Mouse (Mus musculus) hindbrain, postnatal 0 days (tissue): ENCODE data around the gene Nedd9. TPM values are rescaled to one million over a fixed set of nuclear protein-coding genes. Genes with fewer than 3 reads are reported as not detected.
A peak's percentile ranks its signal among the peaks of the same experiment; 100 is the strongest.

Source experiments
- ATAC-seq: fragments of 200-750 bp; cut with Nextera tagmentation; 2 replicates; pipeline ENCODE4 v1.8.0; 2017; ENCODE audit warnings: mild to moderate bottlenecking, moderate TSS enrichment, moderate library complexity
- DNase-seq: peaks from one replicate; pipeline ENCODE4 v3.0.0-alpha.2; 2015; ENCODE audit warnings: low spot score
- H3K27ac ChIP-seq: fragments of 300-500 bp; sonication (generic); 2 replicates; pipeline ENCODE4 v1.5.1; 2014; ENCODE audit warnings: mild to moderate bottlenecking
- H3K27me3 ChIP-seq: fragments of 300-500 bp; sonication (generic); 2 replicates; pipeline ENCODE4 v1.6.1; 2014; ENCODE audit warnings: low read length, mixed read lengths; ENCODE audit not compliant: insufficient read depth
- H3K36me3 ChIP-seq: fragments of 300-500 bp; sonication (generic); 2 replicates; pipeline ENCODE4 v1.6.1; 2014; ENCODE audit warnings: low read length, mixed read lengths; ENCODE audit not compliant: insufficient read depth
- H3K4me1 ChIP-seq: fragments of 300-500 bp; sonication (generic); 2 replicates; pipeline ENCODE4 v1.6.1; 2014; ENCODE audit warnings: antibody characterized with exemption, low read length, mixed read lengths; ENCODE audit not compliant: insufficient read depth
- H3K4me2 ChIP-seq: fragments of 300-500 bp; sonication (generic); 2 replicates; pipeline ENCODE4 v1.6.1; 2014; ENCODE audit warnings: low read depth, mild to moderate bottlenecking, low read length, moderate library complexity, mixed read lengths
- H3K4me3 ChIP-seq: fragments of 300-500 bp; sonication (generic); 2 replicates; pipeline ENCODE4 v1.5.1; 2014; ENCODE audit warnings: low read length
- H3K9ac ChIP-seq: fragments of 300-500 bp; sonication (generic); replicated peaks from 2 replicates; pipeline ENCODE4 v1.6.1; 2014; ENCODE audit warnings: mild to moderate bottlenecking, low read length, moderate library complexity, mixed read lengths
- H3K9me3 ChIP-seq: fragments of 300-500 bp; sonication (generic); 2 replicates; pipeline ENCODE4 v1.6.1; 2016; ENCODE audit warnings: low read length, mixed read lengths
- CTCF ChIP-seq: IDR thresholded peaks from 2 replicates; pipeline ENCODE4 v1.5.1; 2016; ENCODE audit warnings: antibody characterized with exemption, control low read depth, low read depth
- WGBS: fragments of 180-500 bp; shearing (Covaris S2); extraction: QIAGEN DNeasy Blood & Tissue Kit; methylation state at CpG from one replicate; pipeline ENCODE4 v1.1.7; 2014; 5-methylcytosine and 5-hydroxymethylcytosine counted together
- polyA plus RNA-seq: library from polyadenylated mRNA; unstranded; fragments of >200 nt; fragmentation: Nextera tagmentation; extraction: Ambion mirVana; gene quantifications from 2 replicates; pipeline ENCODE4 v1.2.1, GENCODE M21; 2015
- total RNA-seq: library from RNA; depleted of rRNA; stranded (reverse); fragments of >200 nt; gene quantifications from 2 replicates; pipeline ENCODE4 v1.2.3, GENCODE M21; 2014

Nedd9 gene
- total and polyA plus RNA-seq, 2 experiments from 2014 or later = 12.2 to 26.5 TPM

GRCm38 (mm10) chr13:41466616-41467015 is 20.5 kb downstream of the Nedd9 start:
- ATAC-seq (no peak), DNase-seq (no peak)
- TF ChIP-seq CTCF = no peak
- no peaks in the 10 kb centered on the region for H3K27me3 ChIP-seq
- H3K4me3 ChIP-seq = no peak overlapping the region
- H3K27ac ChIP-seq = peak overlapping the region; percentile 46
- no peak overlapping the region for H3K9ac ChIP-seq
- no peaks in the 10 kb centered on the region for H3K36me3 ChIP-seq
- WGBS = 91% methylated on average over 4 of the region's 4 CpGs
- H3K9me3 ChIP-seq = no peaks in the 10 kb centered on the region
- no peak overlapping the region for H3K4me2 ChIP-seq
- H3K4me1 ChIP-seq = no peaks in the 10 kb centered on the region

DNA sequence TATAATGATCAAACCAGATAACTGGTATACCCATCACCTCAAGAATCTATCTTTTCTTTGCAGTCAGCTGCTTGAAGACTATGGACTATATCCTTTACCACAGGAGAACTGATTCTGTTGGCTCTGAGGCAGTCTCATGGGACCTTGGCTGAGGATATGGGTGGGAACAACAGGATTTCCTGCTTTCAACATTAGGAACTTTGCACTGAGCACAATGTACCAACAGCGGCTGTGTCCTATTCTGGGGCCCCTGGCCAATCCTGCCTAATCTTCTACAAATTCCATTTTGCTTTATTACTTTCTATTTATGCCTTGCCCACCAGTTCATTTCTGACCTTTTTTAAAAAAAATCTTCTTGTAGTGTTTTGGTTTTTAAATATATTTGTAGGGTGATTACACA is 21.0 kb downstream of the Nedd9 start:
- Histone ChIP-seq H3K36me3 (no peaks in the 10 kb centered on the region), H3K4me3 (no peak overlapping the region), H3K9me3 (no peaks in the 10 kb centered on the region), H3K4me2 (no peak overlapping the region), H3K27me3 (no peaks in the 10 kb centered on the region), H3K4me1 (no peaks in the 10 kb centered on the region), H3K9ac (no peak overlapping the region), H3K27ac (no peak overlapping the region)
- no peak for ATAC-seq
- 89% methylated on average over 1 of the region's 1 CpGs for WGBS
- TF ChIP-seq CTCF = no peak
- no peak for DNase-seq

GRCm38 (mm10) chr13:41461418-41461817 is 25.7 kb downstream of the Nedd9 start:
- Histone ChIP-seq H3K4me2 (no peak overlapping the region), H3K36me3 (no peaks in the 10 kb centered on the region), H3K4me1 (no peaks in the 10 kb centered on the region), H3K27ac (0 out of 2 replicates have a peak overlapping the region, but pooled peaks have one; percentile 36), H3K9me3 (no peaks in the 10 kb centered on the region), H3K27me3 (no peaks in the 10 kb centered on the region), H3K4me3 (no peak overlapping the region), H3K9ac (no peak overlapping the region)
- DNase-seq (no peak), ATAC-seq (no peak)
- TF ChIP-seq CTCF = no peak
- WGBS = 81% methylated on average over 3 of the region's 3 CpGs

DNA sequence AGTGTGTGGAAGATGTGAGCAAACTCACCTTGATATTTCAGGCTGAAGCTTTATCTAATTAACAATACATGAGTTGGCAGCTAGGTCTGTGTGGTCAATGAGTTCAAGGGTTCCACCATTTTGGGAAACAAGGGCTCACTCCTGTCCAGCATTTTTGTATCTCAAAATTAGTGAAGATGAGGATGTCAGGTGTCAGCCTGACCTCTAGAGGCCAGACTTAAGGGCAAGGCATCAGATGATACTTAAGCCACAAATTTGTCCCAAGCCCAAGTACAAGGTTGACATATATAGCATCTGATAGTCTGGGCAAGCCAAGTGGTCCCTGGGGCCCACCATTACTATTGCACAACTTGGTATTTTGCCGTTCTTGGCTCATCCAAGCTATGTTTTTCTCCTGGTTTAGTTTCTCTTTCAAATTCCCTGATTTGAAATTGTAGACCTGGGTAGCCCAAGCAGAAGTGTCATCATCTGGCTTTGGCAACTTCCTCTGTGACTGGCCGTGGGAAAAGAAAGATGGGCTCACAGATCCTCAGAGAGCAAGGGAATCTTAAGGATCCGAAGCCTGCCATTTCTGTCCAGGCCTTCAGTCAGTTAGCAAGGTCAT is 27.4 kb downstream of the Nedd9 start:
- WGBS = 89% methylated on average over 3 of the region's 3 CpGs
- DNase-seq = no peak
- Histone ChIP-seq H3K4me1 (no peaks in the 10 kb centered on the region), H3K36me3 (no peaks in the 10 kb centered on the region), H3K4me2 (no peak overlapping the region), H3K9ac (no peak overlapping the region), H3K27ac (no peak overlapping the region), H3K27me3 (no peaks in the 10 kb centered on the region), H3K9me3 (no peaks in the 10 kb centered on the region), H3K4me3 (no peak overlapping the region)
- ATAC-seq = no peak
- no peak for TF ChIP-seq CTCF

- Histone ChIP-seq H3K9me3 (no peaks in the 10 kb centered on the region), H3K4me3 (no peak overlapping the region), H3K4me2 (no peak overlapping the region), H3K9ac (no peak overlapping the region), H3K27me3 (no peaks in the 10 kb centered on the region), H3K4me1 (no peaks in the 10 kb centered on the region), H3K27ac (no peak overlapping the region), H3K36me3 (no peaks in the 10 kb centered on the region)
- TF ChIP-seq CTCF = no peak
- no peak for ATAC-seq
- 51% methylated on average over 2 of the region's 2 CpGs for WGBS
- no peak for DNase-seq
These were observed 28.5 kb downstream of the Nedd9 start for GRCm38 (mm10) chr13:41458709-41459108.

GRCm38 (mm10) chr13:41457798-41458390 is 29.3 kb downstream of the Nedd9 start:
- 84% methylated on average over 10 of the region's 10 CpGs for WGBS
- Histone ChIP-seq H3K4me2 (no peak overlapping the region), H3K4me1 (no peaks in the 10 kb centered on the region), H3K4me3 (no peak overlapping the region), H3K27me3 (no peaks in the 10 kb centered on the region), H3K9ac (no peak overlapping the region), H3K36me3 (no peaks in the 10 kb centered on the region), H3K9me3 (no peaks in the 10 kb centered on the region), H3K27ac (no peak overlapping the region)
- DNase-seq = no peak
- ATAC-seq = no peak
- no peak for TF ChIP-seq CTCF
